Mouse (Mus musculus) layer of hippocampus, adult 18-20 months (tissue): ENCODE data around the gene Gm37419. TPM values are rescaled to one million over a fixed set of nuclear protein-coding genes. Genes with fewer than 3 reads are reported as not detected.
A peak's percentile ranks its signal among the peaks of the same experiment; 100 is the strongest.

Experiments
- DNase-seq, 2 experiments: peaks; one replicate each; pipeline ENCODE4 v3.0.0; 2022; ENCODE audit warnings: low spot score in 2 of 2
- total RNA-seq, 2 experiments: library from RNA; stranded (reverse); gene quantifications; 2 replicates each; pipeline ENCODE4 v1.2.3; 2021

The Gm37419 gene
- total RNA-seq, 2 experiments from 2014 or later, result not detected

DNA sequence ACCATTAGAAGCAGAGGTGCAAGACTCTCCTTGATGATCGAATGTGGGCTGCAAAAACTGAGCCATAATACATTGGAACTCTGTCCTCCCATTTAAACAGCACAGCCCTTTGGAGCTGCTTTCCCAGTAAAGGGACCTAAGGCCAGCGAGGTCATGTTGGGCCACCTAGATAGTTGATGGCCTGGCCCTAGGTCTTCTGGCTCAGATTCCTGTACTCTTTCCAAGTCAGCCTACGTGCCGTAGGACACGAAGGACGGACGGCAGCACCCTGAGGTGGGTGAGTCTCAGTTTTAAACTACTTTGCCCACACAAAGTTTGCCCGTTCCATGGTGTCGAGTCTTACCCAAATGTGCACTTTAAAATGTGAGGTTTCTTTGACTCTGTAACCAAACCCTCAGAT lies 8.8 kb upstream of the Gm37419 start:
- no peak for DNase-seq

DNA sequence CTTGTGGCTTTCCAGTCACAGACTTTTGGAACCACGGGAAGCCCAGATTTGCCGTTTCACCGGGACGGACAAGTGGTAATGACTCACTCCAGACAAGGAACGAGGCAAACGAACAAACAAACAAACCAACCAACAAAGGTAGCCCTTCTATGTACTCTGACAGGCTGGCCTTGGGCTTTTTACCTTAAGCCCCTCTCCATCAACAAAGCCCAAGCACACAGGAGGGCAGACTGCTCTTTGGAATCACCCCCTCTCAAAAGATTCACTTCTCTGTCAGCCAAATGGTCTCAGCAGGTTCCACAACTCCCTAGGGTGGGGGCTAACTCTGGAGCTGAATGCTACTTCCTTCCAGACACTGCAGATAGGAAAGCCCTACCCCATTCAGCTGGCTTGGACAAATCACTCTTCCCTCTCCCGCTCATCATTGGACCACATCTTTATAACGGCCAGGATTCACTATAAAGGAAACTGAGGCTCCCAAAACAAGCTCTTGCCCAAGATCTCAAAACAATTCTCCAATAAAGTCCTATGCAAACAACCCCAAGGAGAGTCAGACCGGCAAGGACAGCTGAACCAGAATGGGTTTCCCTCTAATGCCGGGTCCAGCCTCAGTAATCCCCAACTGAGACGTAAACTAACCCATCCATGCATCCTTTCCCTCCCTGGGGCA lies 7.9 kb upstream of the Gm37419 start:
- DNase-seq, result no peak

DNA sequence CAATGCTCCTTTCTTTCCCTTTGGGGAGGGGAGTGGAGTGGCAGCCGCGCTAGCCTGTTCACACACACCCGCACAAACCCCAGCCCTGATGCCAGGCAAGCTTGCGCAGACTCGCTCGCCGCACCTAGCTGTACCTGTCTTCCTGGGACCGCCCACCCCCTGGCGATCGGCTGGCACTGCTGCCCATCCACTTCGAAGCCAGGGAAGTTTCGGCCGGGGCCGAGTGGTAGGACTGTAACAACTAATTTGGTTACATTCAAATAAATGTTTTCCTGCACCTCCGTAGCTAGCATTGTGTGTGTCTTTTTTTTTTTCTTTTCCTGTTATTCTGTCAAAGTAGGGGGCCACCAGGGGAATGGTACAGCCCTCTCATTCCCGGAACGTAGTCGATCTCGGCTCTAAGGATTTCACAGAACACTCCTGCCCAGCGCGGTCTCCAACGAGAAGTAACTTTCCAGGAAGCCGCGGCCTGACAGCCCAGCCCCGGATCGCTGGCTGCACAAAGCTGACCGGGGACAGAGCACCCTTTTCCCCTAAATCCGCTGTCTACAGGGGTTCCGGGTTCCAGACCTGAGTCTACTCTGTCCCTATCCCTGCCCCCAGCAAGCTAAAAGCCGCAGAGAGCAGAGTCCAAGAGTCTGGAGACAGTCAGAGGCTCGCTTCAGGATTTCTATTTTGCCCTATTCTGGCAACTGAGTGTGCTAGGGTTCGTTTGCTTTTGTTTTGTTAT lies 7.1 kb upstream of the Gm37419 start:
- DNase-seq, result no peak

DNA sequence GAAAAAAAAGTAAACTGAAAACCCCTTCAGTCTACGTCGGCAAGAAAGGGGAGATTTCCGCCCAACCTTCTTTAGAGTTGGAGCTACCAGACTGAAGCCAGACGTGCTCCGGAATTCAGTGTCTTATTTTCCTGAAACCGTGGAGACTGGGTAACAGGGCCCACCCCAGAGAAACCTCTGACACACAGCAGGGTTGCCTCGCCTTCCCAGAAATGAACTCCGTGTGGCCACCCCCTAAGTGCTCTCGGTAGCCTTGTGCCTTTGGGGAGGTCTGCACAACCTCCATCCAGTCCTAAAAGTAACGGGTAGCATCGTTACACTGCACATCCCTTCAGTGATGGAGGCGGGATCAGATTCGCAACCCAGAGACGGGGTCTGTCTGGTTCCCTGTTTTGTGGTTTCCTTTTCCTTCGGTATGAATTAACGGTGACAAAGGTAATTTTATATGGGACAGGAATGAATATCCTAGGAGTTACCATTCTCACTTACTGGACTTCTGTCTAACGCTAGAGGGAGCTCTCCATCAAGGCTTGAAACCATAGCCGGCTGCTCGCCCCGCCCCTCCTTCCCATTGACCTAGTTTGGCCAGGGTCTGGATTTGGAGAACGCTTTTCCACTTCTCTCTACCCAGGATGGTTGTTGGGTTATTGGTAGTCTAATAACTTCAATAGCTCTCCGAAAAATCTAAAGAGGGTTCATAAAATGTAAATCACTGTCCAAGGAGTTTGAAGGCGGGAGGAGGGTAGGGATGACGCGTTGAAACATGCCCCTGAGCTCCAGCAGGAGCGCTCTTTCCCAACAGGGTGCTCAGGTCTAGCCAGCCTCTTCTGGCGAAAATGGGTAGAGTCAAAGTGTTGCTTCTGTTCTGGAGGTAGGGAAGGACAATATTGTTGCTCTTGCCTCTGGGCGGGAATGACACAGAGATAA lies 6.1 kb upstream of the Gm37419 start:
- peak in 1 of 2 experiments; percentile 91 for DNase-seq

DNA sequence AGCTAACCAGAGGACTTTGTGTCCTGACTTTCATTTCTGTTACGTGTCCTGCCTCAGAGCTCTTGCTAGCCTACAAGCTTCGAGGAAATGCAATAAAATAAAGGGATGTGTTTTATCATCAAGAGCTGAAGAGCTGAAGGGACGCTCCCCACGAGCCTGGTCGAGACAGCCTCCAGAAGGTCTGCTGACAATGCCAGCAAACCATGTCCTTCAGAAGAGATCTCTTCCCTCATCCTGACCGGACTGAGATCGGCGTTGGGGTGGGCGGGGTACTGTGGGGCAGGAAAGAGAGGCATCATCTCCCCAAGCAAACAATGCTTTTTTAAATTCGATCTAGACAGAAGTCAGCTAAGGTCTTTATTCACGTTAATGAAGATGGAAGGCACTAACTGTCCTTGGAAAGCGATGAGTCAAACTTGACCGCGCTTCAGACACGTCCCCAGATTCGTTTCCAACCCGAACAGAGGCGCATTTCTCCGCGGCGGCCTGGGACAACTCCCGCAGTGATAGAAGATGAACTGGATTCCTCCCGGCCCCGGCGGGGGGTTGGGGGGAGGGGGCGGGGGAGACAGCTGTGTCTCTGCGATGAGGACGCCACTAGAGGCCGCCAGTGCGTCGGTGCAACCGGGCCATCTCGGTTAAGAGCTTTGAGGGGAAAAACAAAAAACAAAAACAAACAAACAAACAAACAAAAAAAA lies 5.2 kb upstream of the Gm37419 start:
- DNase-seq, result peak in 1 of 2 experiments; percentile 86

DNA sequence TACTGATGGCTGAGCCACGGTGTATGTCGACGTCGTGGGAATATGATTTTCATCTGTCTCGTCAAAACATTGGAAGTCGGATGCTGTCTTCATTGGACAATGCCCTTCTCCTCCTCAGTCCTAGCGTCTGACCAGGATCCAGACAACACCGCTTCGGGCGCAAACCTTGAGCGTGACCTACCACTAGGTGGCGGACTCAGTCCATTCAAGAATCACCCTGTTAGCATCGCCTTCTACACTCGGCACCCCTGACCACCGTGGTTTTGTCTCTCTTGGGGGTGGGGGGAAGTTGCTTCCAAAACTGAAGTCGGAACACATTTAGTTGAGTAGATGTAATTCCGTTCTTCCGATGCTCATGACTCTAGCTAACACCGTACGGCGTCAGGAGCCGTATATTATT lies 4.1 kb upstream of the Gm37419 start:
- peak; percentile 80 to 95 for DNase-seq

DNA sequence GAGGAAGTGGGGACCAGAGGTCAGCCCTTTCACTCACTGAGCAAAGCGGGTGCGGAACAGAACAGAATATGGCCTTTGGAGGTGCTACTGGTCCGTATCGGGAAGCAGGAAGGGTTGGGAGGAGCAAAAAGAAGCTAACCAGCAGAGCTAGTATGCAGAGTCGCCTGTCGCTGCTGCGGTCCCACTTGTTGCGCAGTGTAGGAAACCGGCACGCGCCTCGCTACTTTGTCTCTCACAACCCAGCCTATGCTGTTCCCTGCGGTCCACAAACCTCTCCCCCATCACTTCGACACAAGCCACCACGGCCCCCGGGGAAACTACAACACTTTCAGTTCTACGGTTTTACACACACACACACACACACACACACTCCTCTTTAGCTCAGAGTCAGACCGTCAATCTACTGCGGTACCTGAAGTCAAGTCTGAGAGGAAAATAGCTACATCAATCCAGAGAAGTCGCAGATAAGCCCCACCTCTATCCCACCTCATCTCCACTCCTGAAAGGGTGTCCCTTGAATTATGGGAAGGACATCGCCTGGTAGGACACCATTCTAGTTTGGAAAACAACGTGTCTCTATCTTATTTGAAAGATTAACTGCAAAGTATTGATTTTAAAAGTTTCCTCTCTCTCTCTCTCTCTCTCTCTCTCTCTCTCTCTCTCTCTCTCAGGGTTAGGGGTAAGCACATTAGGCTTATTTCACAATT lies 3.4 kb upstream of the Gm37419 start:
- DNase-seq, result peak in 1 of 2 experiments; percentile 66

DNA sequence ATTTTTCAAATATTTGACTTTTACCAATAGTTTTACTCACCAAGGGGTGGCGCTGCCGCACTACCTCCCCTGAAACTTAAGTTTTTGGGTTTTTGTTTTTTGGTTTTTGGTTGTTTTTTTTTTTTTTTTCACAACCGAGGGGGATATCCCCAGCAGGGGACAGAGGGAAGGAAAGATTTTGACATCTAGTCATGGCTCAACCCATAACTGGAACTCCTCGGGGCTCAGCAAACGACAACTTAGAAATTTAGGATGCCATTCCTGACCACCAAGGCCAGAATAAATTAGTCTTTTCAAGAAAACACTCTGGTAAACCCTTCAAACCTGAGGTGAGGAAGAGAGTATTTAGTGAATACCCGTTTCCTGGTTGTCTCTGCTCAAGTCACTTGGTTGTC lies 2.8 kb upstream of the Gm37419 start:
- DNase-seq, result no peak

DNA sequence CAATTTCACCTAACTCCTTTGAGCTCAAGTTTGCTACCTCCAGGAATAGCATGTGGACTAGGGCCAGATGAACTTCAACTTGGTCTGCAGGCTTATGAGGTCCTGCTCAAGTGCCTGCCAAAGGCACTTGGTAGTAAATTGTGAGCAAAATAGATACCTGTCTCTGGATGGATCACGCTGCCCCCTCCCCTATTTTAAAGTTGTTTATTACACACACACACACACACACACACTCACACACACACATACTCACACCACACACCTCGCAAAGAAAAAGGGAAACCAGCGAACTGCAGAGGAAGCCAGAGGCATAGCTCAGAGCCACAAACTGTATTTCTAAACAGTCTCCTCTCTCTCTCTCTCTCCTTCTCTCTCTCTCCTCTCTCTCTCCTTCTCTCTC lies 2.1 kb upstream of the Gm37419 start:
- no peak for DNase-seq

DNA sequence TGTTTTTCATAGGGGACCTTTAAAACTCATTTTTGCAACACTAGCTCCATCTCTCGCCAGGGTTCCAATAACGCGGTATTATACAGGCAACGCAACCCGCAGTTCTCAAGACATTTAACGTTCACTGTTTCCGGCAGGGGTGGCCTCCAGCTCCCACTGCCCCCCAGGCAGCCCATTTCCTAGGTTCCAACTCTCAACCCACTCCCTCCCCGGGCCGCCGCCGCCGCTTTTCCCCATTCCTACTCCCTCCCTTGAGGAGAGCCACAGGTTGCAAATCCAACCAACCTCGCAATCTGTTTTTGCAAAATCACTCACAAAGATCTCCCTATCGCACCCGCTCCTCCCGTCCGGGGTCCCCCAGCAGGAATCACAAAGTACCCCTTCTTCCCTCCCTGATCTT lies 1.4 kb upstream of the Gm37419 start:
- peak in 1 of 2 experiments; percentile 48 for DNase-seq

DNA sequence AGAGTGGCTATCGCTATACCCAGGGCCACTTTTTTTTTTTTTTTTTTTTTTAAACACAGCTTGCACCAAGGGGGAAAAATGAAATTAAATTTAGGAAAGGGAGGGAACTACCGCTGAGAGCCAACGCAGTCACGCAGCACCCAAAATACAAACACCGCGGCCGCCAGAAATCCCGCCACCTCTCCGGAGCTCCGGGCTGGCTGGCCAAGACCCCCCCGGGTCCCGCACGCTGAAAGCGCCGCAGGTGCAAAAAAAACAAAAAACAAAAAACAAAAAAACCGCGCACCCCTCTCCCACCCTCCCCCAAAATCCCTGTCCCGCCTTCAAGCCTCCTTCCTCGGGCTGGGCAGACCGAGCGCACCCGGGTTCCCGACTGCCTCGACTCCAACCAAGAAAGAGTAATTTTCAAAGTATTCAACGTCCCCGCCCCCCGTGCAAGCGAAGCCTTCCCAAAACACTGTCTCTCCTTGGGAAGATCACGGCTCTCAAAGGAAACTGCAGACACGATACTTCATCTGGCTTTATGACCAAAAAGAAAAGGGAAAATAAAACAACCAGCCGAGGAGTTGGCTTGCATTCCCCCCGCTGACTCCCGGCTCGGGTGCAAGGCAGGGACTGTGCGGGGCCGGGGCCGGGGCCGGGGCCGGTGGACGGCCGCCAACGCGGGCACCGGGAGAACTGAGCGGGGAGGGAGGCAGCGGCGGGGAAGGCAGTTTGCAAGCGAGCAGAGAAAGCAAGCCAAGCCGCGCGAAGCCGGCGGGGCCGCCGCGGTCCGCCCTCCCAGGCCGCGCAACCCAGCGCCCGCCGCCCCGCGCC lies 733 bp upstream of the Gm37419 start:
- DNase-seq, result peak in 1 of 2 experiments; percentile 52

DNA sequence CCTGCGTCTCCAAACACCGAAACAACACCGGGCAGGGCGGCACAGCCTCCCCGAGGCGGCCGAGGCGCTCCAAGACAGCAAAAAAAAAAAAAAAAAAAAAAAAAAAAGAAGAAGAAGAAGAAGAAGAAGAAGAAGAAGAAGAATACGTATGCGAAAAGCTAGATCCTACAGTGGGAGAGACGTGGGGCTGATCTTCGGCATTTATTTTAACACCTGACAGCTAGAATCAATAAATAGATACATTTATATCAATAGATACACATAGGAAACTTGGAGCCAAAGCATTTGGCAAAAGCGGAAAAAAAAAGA lies 171 bp upstream of the Gm37419 start:
- no peak for DNase-seq

DNA sequence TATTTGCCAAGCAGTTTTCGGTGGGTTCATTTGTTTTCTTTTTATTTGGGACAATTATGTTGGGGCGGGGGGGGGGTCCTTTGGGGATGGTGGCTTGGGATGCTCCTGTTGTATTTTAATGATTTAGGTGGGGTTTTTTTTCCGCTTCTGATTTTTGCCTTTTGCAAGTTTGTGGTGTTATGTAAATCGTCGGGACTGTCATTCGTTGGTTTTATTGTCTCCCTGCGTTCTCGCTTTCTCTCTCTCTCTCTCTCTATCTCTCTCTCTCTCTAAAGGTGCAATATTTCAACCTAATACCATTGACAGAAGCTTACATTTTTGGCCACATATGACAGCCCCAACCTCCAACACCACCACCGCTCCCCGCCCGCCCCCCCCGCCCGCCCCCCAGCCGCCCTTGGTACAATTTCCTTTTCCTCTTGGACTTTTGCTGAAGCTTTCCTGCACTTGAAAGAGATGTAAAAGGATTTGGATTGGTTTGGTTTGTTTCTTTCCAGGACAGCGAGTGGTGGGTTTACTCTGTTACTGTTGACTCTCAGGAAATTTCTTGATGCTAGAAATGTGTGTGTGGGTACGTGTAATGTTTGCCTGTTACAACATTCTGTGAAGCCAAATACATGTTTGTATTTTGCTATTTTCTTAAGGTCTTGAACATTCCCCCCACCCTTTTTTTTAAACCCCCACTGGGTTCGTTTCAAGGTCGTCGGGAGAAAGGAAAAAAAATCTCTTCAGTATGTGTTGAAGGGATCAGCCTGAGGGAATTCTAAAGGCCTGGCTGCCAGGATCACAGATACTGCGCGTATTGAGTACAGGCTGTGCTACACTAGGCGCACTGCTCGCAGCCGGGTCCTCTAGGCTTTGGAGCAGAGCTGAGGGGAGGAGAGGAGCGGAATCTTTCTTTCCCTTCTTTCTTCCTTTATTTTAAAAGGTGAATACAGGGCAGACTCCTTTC lies 1.2 kb downstream of the Gm37419 start:
- DNase-seq, result peak in 1 of 2 experiments; percentile 78

DNA sequence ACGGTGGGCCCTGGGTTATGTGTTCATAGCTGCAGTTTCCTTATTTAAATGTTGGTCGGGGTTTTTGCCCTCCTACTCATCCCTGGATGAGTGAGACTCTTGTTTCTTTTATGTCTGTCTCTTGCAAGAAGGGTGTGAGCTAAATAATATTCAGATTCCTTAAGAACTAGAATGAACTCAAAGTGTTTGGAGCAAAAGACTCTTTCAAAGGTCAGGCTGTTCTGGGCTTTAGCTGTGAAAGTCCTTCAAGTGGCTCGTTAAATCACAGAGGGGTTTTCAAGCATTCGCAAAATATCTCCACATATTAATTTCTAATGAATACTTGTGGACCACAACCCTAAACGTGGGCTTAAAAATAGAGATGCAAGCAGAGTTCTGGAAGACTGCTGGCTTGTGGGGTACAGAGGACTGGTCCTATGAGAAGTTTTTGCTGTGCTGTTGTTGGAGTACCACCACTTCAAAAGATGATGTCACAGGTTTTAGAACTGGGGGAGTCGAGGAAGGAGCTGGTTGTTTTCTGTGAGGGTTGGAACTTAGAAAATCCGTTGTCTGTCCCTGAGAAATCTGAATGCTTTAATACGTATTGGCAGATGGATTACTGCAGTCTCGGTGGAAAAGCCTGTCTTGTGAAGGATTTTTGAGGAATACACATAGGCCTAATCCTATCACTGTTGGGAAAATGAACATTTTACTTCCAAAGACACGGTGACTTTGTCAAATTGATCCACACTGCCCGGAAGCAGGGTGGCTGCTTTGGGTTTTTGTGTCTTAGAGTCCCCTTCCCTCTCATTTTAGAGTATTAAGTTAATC lies 2.1 kb downstream of the Gm37419 start:
- no peak for DNase-seq

DNA sequence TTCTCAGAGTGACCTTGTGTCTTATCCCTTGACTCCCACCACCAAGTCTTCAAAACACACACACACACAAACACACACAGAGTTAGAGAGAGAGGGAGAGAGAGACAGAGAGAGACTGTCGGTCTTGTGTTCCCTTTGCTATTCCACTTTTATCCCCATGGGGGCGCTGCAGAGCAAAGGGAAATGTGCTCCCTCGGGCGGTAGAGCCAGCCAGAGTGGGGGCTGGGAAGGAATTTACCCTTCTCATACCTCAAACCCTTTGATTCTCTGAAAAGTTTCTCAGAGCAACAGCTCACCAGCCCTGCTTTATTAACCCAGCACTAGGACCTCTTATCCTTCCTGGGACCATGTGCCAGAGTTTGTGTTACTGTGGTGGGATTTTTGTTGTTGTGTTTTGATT lies 2.9 kb downstream of the Gm37419 start:
- DNase-seq, result peak; percentile 81 to 94

DNA sequence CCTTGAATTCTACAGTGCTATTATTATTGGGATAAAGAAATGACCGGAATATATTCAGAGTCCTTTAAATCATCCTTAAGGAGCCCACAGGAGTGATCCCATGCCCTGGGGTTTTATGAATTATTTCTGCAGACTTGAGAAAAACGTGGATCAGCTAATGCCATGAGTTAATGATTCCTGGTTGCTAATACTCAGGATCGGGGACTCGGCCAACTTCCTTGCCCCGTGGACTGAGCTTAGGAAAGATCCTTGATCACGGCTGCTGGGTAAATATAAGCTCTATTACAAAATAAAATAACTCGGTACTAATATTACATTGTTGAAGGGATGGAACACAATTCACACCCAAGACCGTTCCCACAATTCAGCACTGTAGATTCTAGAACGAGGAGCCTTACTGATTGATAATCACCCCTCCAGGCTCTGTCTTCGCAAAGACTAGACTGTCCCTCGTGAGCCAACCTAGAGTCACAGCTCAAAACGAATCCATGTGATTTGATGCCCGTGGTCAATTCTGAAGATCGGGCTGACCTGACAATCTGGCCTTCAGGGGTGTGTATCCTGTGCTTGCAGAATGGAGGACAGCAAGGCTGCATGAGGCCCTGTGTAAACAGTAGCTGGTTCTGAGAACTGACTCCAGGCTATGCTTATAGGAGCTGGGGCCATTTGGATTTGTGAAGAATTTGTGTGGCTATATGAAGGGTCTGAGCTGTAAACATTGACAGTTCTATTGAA lies 3.7 kb downstream of the Gm37419 start:
- no peak for DNase-seq
